Mouse (Mus musculus): ENCODE measurements around the gene Msh5. TPM values are rescaled to one million over a fixed set of nuclear protein-coding genes. Genes with fewer than 3 reads are reported as not detected.

Msh5 gene
- polyA plus RNA-seq, 1 experiment: not detected

GRCm38 (mm10) chr17:35077786-35078233 is 31.3 kb upstream of the Msh5 start, which contains the start of gene Ly6g6d:
TSS of gene Ly6g6d (minus strand) at chr17:35078065.
- Histone ChIP-seq H3K27ac (replicated peaks; ENCODE audit: low read depth, low read length) (peak within 1 kb of the TSS; percentile 40), H3K4me1 (ENCODE audit: control insufficient read depth, insufficient read depth, insufficient read length, low read length) (no peaks in the 10 kb centered on the region), H3K4me3 (ENCODE audit: insufficient read depth, low read depth, low read length) (peak within 1 kb of the TSS; percentile 63)

- peak overlapping the region; percentile 63 for H3K4me3 ChIP-seq (ENCODE audit: insufficient read depth, low read depth, low read length)
- peak overlapping the region; percentile 40 for H3K27ac ChIP-seq (replicated peaks; ENCODE audit: low read depth, low read length)
Measured at GRCm38 (mm10) chr17:35077285-35077684, 30.7 kb upstream of the Msh5 start.

GRCm38 (mm10) chr17:35076507-35077176 is 30.1 kb upstream of the Msh5 start, which contains the start of gene Ly6g6e:
TSS of gene Ly6g6e (plus strand) at chr17:35076902.
- Histone ChIP-seq H3K4me1 (ENCODE audit: control insufficient read depth, insufficient read depth, insufficient read length, low read length) (no peaks in the 10 kb centered on the region), H3K27ac (replicated peaks; ENCODE audit: low read depth, low read length) (peak within 1 kb of the TSS; percentile 40), H3K4me3 (ENCODE audit: insufficient read depth, low read depth, low read length) (peak within 1 kb of the TSS; percentile 63)

More at GRCm38 (mm10) chr17:35077285-35077684, 30.7 kb upstream of the Msh5 start:
- H3K4me1 ChIP-seq (ENCODE audit: control insufficient read depth, insufficient read depth, insufficient read length, low read length): no peaks in the 10 kb centered on the region

GRCm38 (mm10) chr17:35074097-35074496 is 27.6 kb upstream of the Msh5 start:
- H3K4me3 ChIP-seq (ENCODE audit: insufficient read depth, low read depth, low read length): no peak overlapping the region
- H3K27ac ChIP-seq (replicated peaks; ENCODE audit: low read depth, low read length): no peak overlapping the region
- no peaks in the 10 kb centered on the region for H3K4me1 ChIP-seq (ENCODE audit: control insufficient read depth, insufficient read depth, insufficient read length, low read length)

GRCm38 (mm10) chr17:35071454-35071853 is 24.9 kb upstream of the Msh5 start:
- no peaks in the 10 kb centered on the region for H3K4me1 ChIP-seq (ENCODE audit: control insufficient read depth, insufficient read depth, insufficient read length, low read length)
- H3K27ac ChIP-seq (replicated peaks; ENCODE audit: low read depth, low read length): no peak overlapping the region
- no peak overlapping the region for H3K4me3 ChIP-seq (ENCODE audit: insufficient read depth, low read depth, low read length)

GRCm38 (mm10) chr17:35070556-35071229 is 24.1 kb upstream of the Msh5 start:
- Histone ChIP-seq H3K4me3 (ENCODE audit: insufficient read depth, low read depth, low read length) (no peak overlapping the region), H3K27ac (replicated peaks; ENCODE audit: low read depth, low read length) (no peak overlapping the region), H3K4me1 (ENCODE audit: control insufficient read depth, insufficient read depth, insufficient read length, low read length) (no peaks in the 10 kb centered on the region)

GRCm38 (mm10) chr17:35068213-35068914 is 21.8 kb upstream of the Msh5 start:
- no peak overlapping the region for H3K4me3 ChIP-seq (ENCODE audit: insufficient read depth, low read depth, low read length)
- H3K27ac ChIP-seq (replicated peaks; ENCODE audit: low read depth, low read length): no peak overlapping the region

GRCm38 (mm10) chr17:35066084-35066483 is 19.5 kb upstream of the Msh5 start, which contains the start of gene Mpig6b:
TSS of gene Mpig6b (minus strand) at chr17:35066184.
- peak within 1 kb of the TSS; percentile 42 for H3K4me3 ChIP-seq (ENCODE audit: insufficient read depth, low read depth, low read length)
- H3K4me1 ChIP-seq (ENCODE audit: control insufficient read depth, insufficient read depth, insufficient read length, low read length): no peaks in the 10 kb centered on the region
- H3K27ac ChIP-seq (replicated peaks; ENCODE audit: low read depth, low read length): no peak within 1 kb of the TSS

More at GRCm38 (mm10) chr17:35068213-35068914, 21.8 kb upstream of the Msh5 start:
- no peaks in the 10 kb centered on the region for H3K4me1 ChIP-seq (ENCODE audit: control insufficient read depth, insufficient read depth, insufficient read length, low read length)

GRCm38 (mm10) chr17:35064951-35065947 is 18.7 kb upstream of the Msh5 start, which contains the start of gene Ly6g6c:
TSS of gene Ly6g6c (plus strand) at chr17:35065388.
- Histone ChIP-seq H3K4me1 (ENCODE audit: control insufficient read depth, insufficient read depth, insufficient read length, low read length) (no peaks in the 10 kb centered on the region), H3K4me3 (ENCODE audit: insufficient read depth, low read depth, low read length) (peak within 1 kb of the TSS; percentile 42), H3K27ac (replicated peaks; ENCODE audit: low read depth, low read length) (no peak within 1 kb of the TSS)

- no peaks in the 10 kb centered on the region for H3K4me1 ChIP-seq (ENCODE audit: control insufficient read depth, insufficient read depth, insufficient read length, low read length)
- H3K4me3 ChIP-seq (ENCODE audit: insufficient read depth, low read depth, low read length): 0 out of 2 replicates have a peak overlapping the region, but pooled peaks have one; percentile 42
- H3K27ac ChIP-seq (replicated peaks; ENCODE audit: low read depth, low read length): no peak overlapping the region
Measured at GRCm38 (mm10) chr17:35064378-35064877, 17.9 kb upstream of the Msh5 start.

GRCm38 (mm10) chr17:35063466-35063865 is 16.9 kb upstream of the Msh5 start:
- no peak overlapping the region for H3K27ac ChIP-seq (replicated peaks; ENCODE audit: low read depth, low read length)
- no peak overlapping the region for H3K4me3 ChIP-seq (ENCODE audit: insufficient read depth, low read depth, low read length)
- no peaks in the 10 kb centered on the region; the same call in 1 of the 2 replicates for H3K4me1 ChIP-seq (ENCODE audit: control insufficient read depth, insufficient read depth, insufficient read length, low read length)

- Histone ChIP-seq H3K4me3 (ENCODE audit: insufficient read depth, low read depth, low read length) (no peak overlapping the region), H3K27ac (replicated peaks; ENCODE audit: low read depth, low read length) (no peak overlapping the region)
Measured at GRCm38 (mm10) chr17:35061299-35061698, 14.8 kb upstream of the Msh5 start.

GRCm38 (mm10) chr17:35060737-35061297 is 14.3 kb upstream of the Msh5 start:
- Histone ChIP-seq H3K4me3 (ENCODE audit: insufficient read depth, low read depth, low read length) (peak overlapping the region; percentile 89; the same call in 1 of the 2 replicates), H3K27ac (replicated peaks; ENCODE audit: low read depth, low read length) (no peak overlapping the region), H3K4me1 (ENCODE audit: control insufficient read depth, insufficient read depth, insufficient read length, low read length) (no peaks in the 10 kb centered on the region; the same call in 1 of the 2 replicates)

More at GRCm38 (mm10) chr17:35061299-35061698, 14.8 kb upstream of the Msh5 start:
- H3K4me1 ChIP-seq (ENCODE audit: control insufficient read depth, insufficient read depth, insufficient read length, low read length): no peaks in the 10 kb centered on the region; the same call in 1 of the 2 replicates
